Mouse (Mus musculus): ENCODE results near the gene Tent4a. TPM values are rescaled to one million over a fixed set of nuclear protein-coding genes. Genes with fewer than 3 reads are reported as not detected.
A peak's percentile ranks its signal among the peaks of the same experiment; 100 is the strongest.

Tent4a gene
- polyA plus RNA-seq, 1 experiment, result 25.4 TPM

- no peak overlapping the region for H3K4me3 ChIP-seq (ENCODE audit: insufficient read depth, low read length)
- peaks cover 3% of the 10 kb centered on the region; the same call in 1 of the 2 replicates for H3K4me1 ChIP-seq (ENCODE audit: control insufficient read depth, insufficient read depth, low read length)
- H3K27ac ChIP-seq (ENCODE audit: insufficient read depth, low read length), result no peak overlapping the region
- peak; percentile 86 for TF ChIP-seq CTCF (IDR thresholded peaks at IDR 0.05; ENCODE audit: extremely low read depth, insufficient read depth, low read length)
- TF ChIP-seq POLR2A (IDR thresholded peaks at IDR 0.05; ENCODE audit: extremely low read depth, insufficient read depth, low read length), result no peak
These were observed 74.6 kb downstream of the Tent4a start for GRCm38 (mm10) chr13:69459657-69460458.

DNA sequence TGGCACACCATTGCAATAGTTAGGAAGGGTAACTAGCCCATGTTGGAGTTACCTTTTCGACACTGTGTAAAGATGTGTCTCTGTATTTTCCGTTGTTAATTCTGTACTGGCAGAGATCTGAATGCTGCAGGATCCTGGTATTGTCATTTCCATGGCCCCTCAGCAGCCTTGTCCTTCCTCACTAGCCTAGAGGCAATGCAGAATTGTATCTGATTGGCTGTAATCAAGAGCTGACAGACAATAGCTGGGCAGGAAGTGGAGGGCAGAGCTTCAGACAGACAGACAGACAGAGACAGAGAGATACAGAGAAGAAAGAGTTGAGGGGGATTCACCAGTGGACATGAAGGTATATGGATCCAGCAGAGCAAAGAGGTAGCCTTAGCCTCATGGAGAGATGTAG, 75.5 kb downstream of the Tent4a start:
- H3K27ac ChIP-seq (ENCODE audit: insufficient read depth, low read length), result no peak overlapping the region
- TF ChIP-seq CTCF (IDR thresholded peaks at IDR 0.05; ENCODE audit: extremely low read depth, insufficient read depth, low read length) (no peak), POLR2A (IDR thresholded peaks at IDR 0.05; ENCODE audit: extremely low read depth, insufficient read depth, low read length) (no peak)
- H3K4me3 ChIP-seq (ENCODE audit: insufficient read depth, low read length), result no peak overlapping the region
- peaks cover 3% of the 10 kb centered on the region; the same call in 1 of the 2 replicates for H3K4me1 ChIP-seq (ENCODE audit: control insufficient read depth, insufficient read depth, low read length)

GRCm38 (mm10) chr13:69458461-69458860, 76.0 kb downstream of the Tent4a start:
- Histone ChIP-seq H3K4me3 (ENCODE audit: insufficient read depth, low read length) (no peak overlapping the region), H3K27ac (ENCODE audit: insufficient read depth, low read length) (no peak overlapping the region), H3K4me1 (ENCODE audit: control insufficient read depth, insufficient read depth, low read length) (peaks cover 3% of the 10 kb centered on the region; the same call in 1 of the 2 replicates)
- TF ChIP-seq CTCF (IDR thresholded peaks at IDR 0.05; ENCODE audit: extremely low read depth, insufficient read depth, low read length) (no peak), POLR2A (IDR thresholded peaks at IDR 0.05; ENCODE audit: extremely low read depth, insufficient read depth, low read length) (no peak)

DNA sequence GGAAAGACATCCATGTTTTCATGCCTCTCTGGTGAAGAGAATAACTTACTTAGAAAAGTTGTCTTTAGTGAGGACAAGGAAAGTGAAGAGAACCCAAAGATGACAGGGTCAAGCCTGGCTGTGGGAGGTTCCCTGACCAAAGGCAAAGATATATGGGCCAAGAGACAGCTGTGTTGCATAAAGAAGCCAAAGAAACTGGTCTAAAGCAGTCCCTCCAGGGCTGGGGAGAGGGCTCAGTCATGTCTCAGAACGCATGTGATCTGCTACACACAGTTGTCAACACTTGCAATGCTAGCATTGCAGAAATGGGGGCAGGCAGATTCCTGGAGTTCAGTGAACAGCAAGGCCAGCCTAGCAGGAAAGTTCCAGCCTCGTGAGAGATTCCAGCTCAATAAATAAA, 77.3 kb downstream of the Tent4a start:
- Histone ChIP-seq H3K27ac (ENCODE audit: insufficient read depth, low read length) (no peak overlapping the region), H3K4me1 (ENCODE audit: control insufficient read depth, insufficient read depth, low read length) (peaks cover 3% of the 10 kb centered on the region; the same call in 1 of the 2 replicates), H3K4me3 (ENCODE audit: insufficient read depth, low read length) (no peak overlapping the region)
- TF ChIP-seq CTCF (IDR thresholded peaks at IDR 0.05; ENCODE audit: extremely low read depth, insufficient read depth, low read length) (no peak), POLR2A (IDR thresholded peaks at IDR 0.05; ENCODE audit: extremely low read depth, insufficient read depth, low read length) (no peak)

- Histone ChIP-seq H3K4me3 (ENCODE audit: insufficient read depth, low read length) (no peak overlapping the region), H3K4me1 (ENCODE audit: control insufficient read depth, insufficient read depth, low read length) (peaks cover 3% of the 10 kb centered on the region; the same call in 1 of the 2 replicates), H3K27ac (ENCODE audit: insufficient read depth, low read length) (no peak overlapping the region)
- no peak for TF ChIP-seq CTCF (IDR thresholded peaks at IDR 0.05; ENCODE audit: extremely low read depth, insufficient read depth, low read length)
- TF ChIP-seq POLR2A (IDR thresholded peaks at IDR 0.05; ENCODE audit: extremely low read depth, insufficient read depth, low read length), result no peak
These were observed 77.8 kb downstream of the Tent4a start for GRCm38 (mm10) chr13:69456641-69457040.

- H3K27ac ChIP-seq (ENCODE audit: insufficient read depth, low read length), result no peak overlapping the region
- TF ChIP-seq POLR2A (IDR thresholded peaks at IDR 0.05; ENCODE audit: extremely low read depth, insufficient read depth, low read length) (no peak), CTCF (IDR thresholded peaks at IDR 0.05; ENCODE audit: extremely low read depth, insufficient read depth, low read length) (no peak)
- no peak overlapping the region for H3K4me3 ChIP-seq (ENCODE audit: insufficient read depth, low read length)
These were observed 78.8 kb downstream of the Tent4a start for GRCm38 (mm10) chr13:69455476-69456175.

More at GRCm38 (mm10) chr13:69455476-69456175, 78.8 kb downstream of the Tent4a start:
- peaks cover 1% of the 10 kb centered on the region; the same call in 1 of the 2 replicates for H3K4me1 ChIP-seq (ENCODE audit: control insufficient read depth, insufficient read depth, low read length)

Other genes starting within 250 kb of the Tent4a start
- 62.9 and 63.7 TPM in 2 replicates for gene Nsun2, start 871 bp downstream of the Tent4a start, polyA plus RNA-seq (2012; rRNA removed)
- 14.1 and 14.7 TPM in 2 replicates for gene Srd5a1, start 76.8 kb upstream of the Tent4a start, polyA plus RNA-seq (2012; rRNA removed)
- 151 TPM in 2 replicates for gene Ube2ql1, start 205.3 kb upstream of the Tent4a start, polyA plus RNA-seq (2012; rRNA removed)